Mouse (Mus musculus): ENCODE results near the gene Abi3.
"Not testable (repeated sequence)": the region's sequence is repeated elsewhere in the genome, so short reads cannot be mapped to it uniquely, and the experiment has no call there.

DNA sequence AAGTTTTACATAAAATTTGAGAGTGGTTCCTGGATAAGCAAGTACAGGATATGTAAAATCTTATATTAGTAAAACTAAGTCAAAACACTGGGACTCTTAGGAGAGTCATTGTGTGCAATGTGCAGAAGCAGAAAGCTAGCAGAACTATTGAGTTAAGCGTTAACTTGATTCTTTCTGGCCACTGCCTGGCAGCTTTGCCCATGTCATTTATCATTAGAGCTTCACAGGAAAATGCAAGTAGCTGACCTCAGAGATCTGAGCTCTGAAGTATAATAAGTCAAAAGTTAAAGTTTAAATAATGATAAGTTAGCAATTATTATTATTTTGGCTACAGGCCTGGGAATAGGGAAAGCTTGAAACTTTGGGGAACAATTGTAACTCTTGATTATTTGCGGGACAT is 37.6 kb upstream of the Abi3 start:
- TF ChIP-seq POLR2A (IDR thresholded peaks at IDR 0.05; ENCODE audit: low read depth, low read length); CTCF (IDR thresholded peaks at IDR 0.05; ENCODE audit: extremely low read depth, insufficient read depth, insufficient read length, insufficient replicate concordance): not testable (repeated sequence)
